Mouse (Mus musculus) heart, embryonic 12.5 days (tissue): ENCODE data around the gene Dse. TPM values are rescaled to one million over a fixed set of nuclear protein-coding genes. Genes with fewer than 3 reads are reported as not detected.

Experiments
- polyA plus RNA-seq: library from polyadenylated mRNA; unstranded; fragments of >200 nt; fragmentation: Nextera tagmentation; extraction: Ambion mirVana; gene quantifications from 2 replicates; pipeline ENCODE4 v1.2.1, GENCODE M21; 2016

Gene Dse
- polyA plus RNA-seq, 1 experiment from 2014 or later: 22.0 TPM

Other genes starting within 250 kb of the Dse start
- 100.0 and 113 TPM in 2 replicates for gene Rwdd1, start 188.1 kb downstream of the Dse start, polyA plus RNA-seq
- gene Trappc3l, start 170.1 kb downstream of the Dse start, polyA plus RNA-seq: not detected in 2 replicates
- gene Calhm4, start 163.4 kb downstream of the Dse start, polyA plus RNA-seq: 0.13 TPM in 1 of 2 replicates, not detected in the other
- gene Calhm5, start 111.2 kb downstream of the Dse start, polyA plus RNA-seq: 1.3 TPM in 2 replicates
- gene Calhm6, start 79.7 kb downstream of the Dse start, polyA plus RNA-seq: 0.64 and 0.78 TPM in 2 replicates
- gene Tspyl1, start 74.5 kb upstream of the Dse start, polyA plus RNA-seq: 81.2 and 85.1 TPM in 2 replicates
- 25.6 and 27.5 TPM in 2 replicates for gene Tspyl4, start 89.7 kb upstream of the Dse start, polyA plus RNA-seq
- 0.17 and 0.28 TPM in 2 replicates for gene Col10a1, start 182.3 kb upstream of the Dse start, polyA plus RNA-seq
- 6.8 and 7.0 TPM in 2 replicates for gene Nt5dc1, start 210.8 kb upstream of the Dse start, polyA plus RNA-seq